Mouse (Mus musculus): ENCODE measurements around the gene H2-M1.

DNA sequence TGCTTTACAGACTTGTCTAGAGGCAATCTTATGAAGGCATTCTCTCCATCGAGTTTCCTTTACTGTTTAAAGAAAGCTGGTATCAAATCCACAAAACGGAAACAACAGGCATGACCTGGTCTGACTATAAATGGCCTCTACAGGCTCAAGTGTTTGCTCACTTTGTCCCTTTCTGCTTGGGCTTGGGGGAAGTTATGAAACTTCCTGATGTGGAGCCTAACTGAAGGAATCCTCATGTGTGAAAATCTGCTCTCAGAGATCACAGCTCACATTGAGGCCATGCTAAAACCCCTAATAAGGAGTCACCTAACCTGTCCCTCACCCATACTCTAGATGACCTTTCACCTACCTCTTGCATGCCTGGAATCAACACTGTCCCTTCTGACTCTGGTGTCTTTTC is 25.7 kb upstream of the H2-M1 start:
- TF ChIP-seq POLR2A (IDR thresholded peaks at IDR 0.05; ENCODE audit: borderline replicate concordance, low read depth, low read length) (no peak), CTCF (IDR thresholded peaks at IDR 0.05; ENCODE audit: low read depth, low read length) (no peak)
